Mouse (Mus musculus): Measurements from ENCODE around the gene Zfp512b. TPM values are rescaled to one million over a fixed set of nuclear protein-coding genes. Genes with fewer than 3 reads are reported as not detected.

The Zfp512b gene
- polyA plus RNA-seq, 1 experiment from 2014 or later: 10.5 TPM

- WGBS (ENCODE audit: insufficient replicate concordance): 4% methylated on average over 5 of the region's 5 CpGs
- peak within 1 kb of the TSS; percentile 90 for H3K27ac ChIP-seq (ENCODE audit: low read depth)
- H3K4me2 ChIP-seq (ENCODE audit: low read depth, low read length): peak within 1 kb of the TSS; percentile 97
- H3K27me3 ChIP-seq (ENCODE audit: insufficient read depth, low read length): no peaks in the 10 kb centered on the region
- H3K9me3 ChIP-seq (ENCODE audit: low read length): no peaks in the 10 kb centered on the region
- peaks cover 24% of the 10 kb centered on the region for H3K36me3 ChIP-seq (replicated peaks; ENCODE audit: insufficient read depth, low read length)
- H3K9ac ChIP-seq (replicated peaks): peak within 1 kb of the TSS; percentile 94
- peaks cover 10% of the 10 kb centered on the region for H3K4me1 ChIP-seq (ENCODE audit: insufficient read depth)
- no peak for TF ChIP-seq EP300 (IDR thresholded peaks at IDR 0.05; ENCODE audit: low read depth)
- TF ChIP-seq CTCF (IDR thresholded peaks at IDR 0.05; ENCODE audit: low read depth): no peak
- H3K4me3 ChIP-seq (ENCODE audit: low read depth, low read length): peak within 1 kb of the TSS; percentile 90
- peak; percentile 21 for ATAC-seq
- no peak for DNase-seq
These were observed 996 bp downstream of the Zfp512b start, which contains the start of gene Prpf6 for GRCm38 (mm10) chr2:181591528-181592085. Prpf6 (plus strand) TSS chr2:181591868.

- no peak overlapping the region for H3K27ac ChIP-seq (ENCODE audit: low read depth)
- no peaks in the 10 kb centered on the region for H3K9me3 ChIP-seq (ENCODE audit: low read length)
- peaks cover 36% of the 10 kb centered on the region for H3K36me3 ChIP-seq (replicated peaks; ENCODE audit: insufficient read depth, low read length)
- H3K4me2 ChIP-seq (ENCODE audit: low read depth, low read length): no peak overlapping the region
- no peak overlapping the region for H3K4me3 ChIP-seq (ENCODE audit: low read depth, low read length)
- ATAC-seq (no peak), DNase-seq (peak; percentile 10)
- no peak for TF ChIP-seq EP300 (IDR thresholded peaks at IDR 0.05; ENCODE audit: low read depth)
- TF ChIP-seq CTCF (IDR thresholded peaks at IDR 0.05; ENCODE audit: low read depth): no peak
- no peak overlapping the region for H3K9ac ChIP-seq (replicated peaks)
- no peaks in the 10 kb centered on the region for H3K27me3 ChIP-seq (ENCODE audit: insufficient read depth, low read length)
- peaks cover 10% of the 10 kb centered on the region for H3K4me1 ChIP-seq (ENCODE audit: insufficient read depth)
- WGBS (ENCODE audit: insufficient replicate concordance): 76% methylated on average over 5 of the region's 5 CpGs
These were observed 2.1 kb downstream of the Zfp512b start for GRCm38 (mm10) chr2:181590471-181590870.

GRCm38 (mm10) chr2:181589732-181590105 lies 2.9 kb downstream of the Zfp512b start:
- DNase-seq (peak; percentile 12), ATAC-seq (no peak)
- Histone ChIP-seq H3K36me3 (replicated peaks; ENCODE audit: insufficient read depth, low read length) (peaks cover 39% of the 10 kb centered on the region), H3K4me3 (ENCODE audit: low read depth, low read length) (no peak overlapping the region), H3K4me2 (ENCODE audit: low read depth, low read length) (no peak overlapping the region), H3K27ac (ENCODE audit: low read depth) (no peak overlapping the region), H3K4me1 (ENCODE audit: insufficient read depth) (peaks cover 10% of the 10 kb centered on the region), H3K27me3 (ENCODE audit: insufficient read depth, low read length) (no peaks in the 10 kb centered on the region), H3K9ac (replicated peaks) (no peak overlapping the region), H3K9me3 (ENCODE audit: low read length) (no peaks in the 10 kb centered on the region)
- 88% methylated on average over 9 of the region's 9 CpGs for WGBS (ENCODE audit: insufficient replicate concordance)
- TF ChIP-seq EP300 (IDR thresholded peaks at IDR 0.05; ENCODE audit: low read depth): no peak
- TF ChIP-seq CTCF (IDR thresholded peaks at IDR 0.05; ENCODE audit: low read depth): no peak

- Histone ChIP-seq H3K4me1 (ENCODE audit: insufficient read depth) (peaks cover 10% of the 10 kb centered on the region), H3K27ac (ENCODE audit: low read depth) (no peak overlapping the region), H3K36me3 (replicated peaks; ENCODE audit: insufficient read depth, low read length) (peaks cover 44% of the 10 kb centered on the region), H3K27me3 (ENCODE audit: insufficient read depth, low read length) (no peaks in the 10 kb centered on the region), H3K4me3 (ENCODE audit: low read depth, low read length) (no peak overlapping the region), H3K9ac (replicated peaks) (no peak overlapping the region), H3K4me2 (ENCODE audit: low read depth, low read length) (no peak overlapping the region), H3K9me3 (ENCODE audit: low read length) (no peaks in the 10 kb centered on the region)
- WGBS (ENCODE audit: insufficient replicate concordance): 88% methylated on average over 10 of the region's 10 CpGs
- DNase-seq (no peak), ATAC-seq (no peak)
- TF ChIP-seq CTCF (IDR thresholded peaks at IDR 0.05; ENCODE audit: low read depth) (no peak), EP300 (IDR thresholded peaks at IDR 0.05; ENCODE audit: low read depth) (no peak)
These were observed 3.4 kb downstream of the Zfp512b start for GRCm38 (mm10) chr2:181589011-181589731.

- H3K27ac ChIP-seq (ENCODE audit: low read depth): no peak overlapping the region
- DNase-seq (peak; percentile 13), ATAC-seq (no peak)
- no peaks in the 10 kb centered on the region for H3K9me3 ChIP-seq (ENCODE audit: low read length)
- H3K36me3 ChIP-seq (replicated peaks; ENCODE audit: insufficient read depth, low read length): peaks cover 46% of the 10 kb centered on the region
- H3K4me3 ChIP-seq (ENCODE audit: low read depth, low read length): no peak overlapping the region
- no peak overlapping the region for H3K4me2 ChIP-seq (ENCODE audit: low read depth, low read length)
- no peak overlapping the region for H3K9ac ChIP-seq (replicated peaks)
- TF ChIP-seq EP300 (IDR thresholded peaks at IDR 0.05; ENCODE audit: low read depth) (no peak), CTCF (IDR thresholded peaks at IDR 0.05; ENCODE audit: low read depth) (no peak)
- peaks cover 12% of the 10 kb centered on the region for H3K4me1 ChIP-seq (ENCODE audit: insufficient read depth)
- 87% methylated on average over 11 of the region's 11 CpGs for WGBS (ENCODE audit: insufficient replicate concordance)
- H3K27me3 ChIP-seq (ENCODE audit: insufficient read depth, low read length): no peaks in the 10 kb centered on the region
These were observed 4.3 kb downstream of the Zfp512b start for GRCm38 (mm10) chr2:181588229-181588780.

DNA sequence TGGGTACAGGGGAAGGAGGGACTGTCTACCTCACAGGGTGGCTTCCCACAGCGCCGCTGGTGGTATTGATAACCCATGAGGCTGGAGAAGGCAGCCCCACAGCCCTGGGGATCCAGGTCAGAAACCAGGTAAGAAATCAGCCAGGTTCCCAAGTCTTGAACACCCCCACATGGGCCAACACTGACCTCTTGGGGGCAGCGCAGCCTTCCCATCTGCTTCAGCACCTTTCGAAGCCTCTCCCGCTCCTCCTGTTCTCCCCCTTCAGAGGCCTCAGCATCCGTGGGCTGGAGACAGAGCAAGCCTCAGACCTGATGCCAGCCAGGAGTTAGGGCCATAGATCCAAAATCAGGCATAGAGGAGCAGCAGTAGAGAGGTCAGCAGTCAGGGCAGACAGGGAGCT lies 4.8 kb downstream of the Zfp512b start:
- ATAC-seq: no peak
- peaks cover 46% of the 10 kb centered on the region for H3K36me3 ChIP-seq (replicated peaks; ENCODE audit: insufficient read depth, low read length)

More for the DNA sequence above, 4.8 kb downstream of the Zfp512b start:
- peak; percentile 17 for DNase-seq
- Histone ChIP-seq H3K9ac (replicated peaks) (no peak overlapping the region), H3K27me3 (ENCODE audit: insufficient read depth, low read length) (no peaks in the 10 kb centered on the region), H3K4me2 (ENCODE audit: low read depth, low read length) (no peak overlapping the region), H3K4me3 (ENCODE audit: low read depth, low read length) (no peak overlapping the region), H3K4me1 (ENCODE audit: insufficient read depth) (peaks cover 12% of the 10 kb centered on the region), H3K27ac (ENCODE audit: low read depth) (no peak overlapping the region), H3K9me3 (ENCODE audit: low read length) (no peaks in the 10 kb centered on the region)
- 87% methylated on average over 6 of the region's 6 CpGs for WGBS (ENCODE audit: insufficient replicate concordance)
- TF ChIP-seq CTCF (IDR thresholded peaks at IDR 0.05; ENCODE audit: low read depth) (peak; percentile 24), EP300 (IDR thresholded peaks at IDR 0.05; ENCODE audit: low read depth) (no peak)

Data from liver, postnatal 0 days (tissue).